Mouse (Mus musculus) C2C12 (cell line): ENCODE data around the gene Ttc26.
"Not testable (repeated sequence)": the region's sequence is repeated elsewhere in the genome, so short reads cannot be mapped to it uniquely, and the experiment has no call there.

Experiments
- CEBPB ChIP-seq: IDR thresholded peaks from one replicate; pipeline ENCODE4 v1.6.1; 2011; ENCODE audit warnings: low read depth, mild to moderate bottlenecking, control low read depth, moderate library complexity
- CTCF ChIP-seq: IDR thresholded peaks from one replicate; pipeline ENCODE4 v1.5.1; 2011; ENCODE audit not compliant: control insufficient read depth, insufficient read depth, insufficient read length
- MAX ChIP-seq: IDR thresholded peaks from one replicate; pipeline ENCODE4 v1.6.1; 2011; ENCODE audit warnings: mild to moderate bottlenecking, control low read depth
- MYOD1 ChIP-seq: IDR thresholded peaks from one replicate; pipeline ENCODE4 v1.6.1; 2011; ENCODE audit warnings: low read depth; ENCODE audit not compliant: control insufficient read depth, insufficient read length
- MYOG ChIP-seq: IDR thresholded peaks from one replicate; pipeline ENCODE4 v1.6.1; 2011; ENCODE audit not compliant: control insufficient read depth, insufficient read length; ENCODE audit errors: extremely low read depth
- USF1 ChIP-seq: IDR thresholded peaks from one replicate; pipeline ENCODE4 v1.6.1; 2011; ENCODE audit warnings: low read depth, mild to moderate bottlenecking, control low read depth, moderate library complexity

GRCm38 (mm10) chr6:38432457-38432856, 51.2 kb downstream of the Ttc26 start:
- not testable (repeated sequence) for TF ChIP-seq CTCF, MYOG, MAX, USF1, MYOD1, CEBPB
